Mouse (Mus musculus): Measurements from ENCODE around the gene Acp2. TPM values are rescaled to one million over a fixed set of nuclear protein-coding genes. Genes with fewer than 3 reads are reported as not detected.
A peak's percentile ranks its signal among the peaks of the same experiment; 100 is the strongest.

Acp2 gene
- total and polyA plus RNA-seq, 2 experiments = 23.9 to 45.0 TPM

DNA sequence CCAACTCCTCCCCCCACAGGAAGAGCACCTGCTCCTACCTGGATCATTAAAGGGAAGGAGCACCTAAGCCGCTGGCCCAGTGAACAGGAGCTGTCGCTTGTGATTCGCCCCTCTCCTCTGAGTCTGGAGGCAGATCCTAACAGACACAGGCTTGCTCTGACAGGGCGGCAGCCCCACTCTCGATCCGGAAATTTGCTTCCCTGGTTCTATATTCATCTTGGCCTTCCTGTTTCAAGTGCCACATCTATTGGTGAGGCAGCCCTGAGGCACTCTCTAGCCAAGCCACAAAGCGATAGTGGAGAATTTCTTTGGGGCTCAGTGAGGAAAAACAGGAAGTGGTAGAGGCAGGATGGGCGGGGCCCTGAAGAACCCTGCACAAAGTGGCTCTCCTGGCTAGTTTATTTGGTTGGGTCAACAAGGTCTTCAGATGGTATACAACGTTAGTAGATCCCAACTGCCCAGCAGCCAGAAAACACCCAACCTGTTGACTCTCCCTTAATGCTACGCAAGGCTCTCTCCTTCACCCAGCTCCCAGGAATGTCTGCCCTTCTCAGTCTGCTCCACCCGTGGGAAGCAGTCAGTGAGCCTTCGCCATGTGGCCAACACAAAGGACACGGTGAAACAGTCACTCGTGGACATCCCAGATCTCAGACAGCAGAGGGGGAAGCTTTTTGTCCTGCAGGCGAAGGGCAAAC is 18.8 kb upstream of the Acp2 start, which contains the start of gene Madd:
Gene Madd (minus strand): TSS at position 127 of the 695 bp plus-strand sequence.
- H3K36me3 ChIP-seq (ENCODE audit: control insufficient read depth, insufficient read depth, low read length) = peaks cover 15% of the 10 kb centered on the region
- H3K4me1 ChIP-seq (ENCODE audit: control insufficient read depth, insufficient read depth, low read length) = peaks cover 4% of the 10 kb centered on the region; the same call in 1 of the 2 replicates
- no peaks in the 10 kb centered on the region for H3K27me3 ChIP-seq (ENCODE audit: control insufficient read depth, insufficient read depth, low read length)
- DNase-seq (ENCODE audit: extremely low read depth, low read depth, low spot score) = peak; percentile 40
- H3K9ac ChIP-seq (ENCODE audit: low read depth, low read length) = peak within 1 kb of the TSS; percentile 77
- peak within 1 kb of the TSS; percentile 6; the same call in 1 of the 2 replicates for H3K27ac ChIP-seq (replicated peaks; ENCODE audit: insufficient read depth, low read depth, low read length)
- H3K4me3 ChIP-seq (ENCODE audit: insufficient read depth, low read depth, low read length) = peak within 1 kb of the TSS; percentile 67
- TF ChIP-seq POLR2A (IDR thresholded peaks at IDR 0.05; ENCODE audit: extremely low read depth, insufficient read depth, low read length) (no peak), CTCF (IDR thresholded peaks at IDR 0.05; ENCODE audit: low read depth, low read length) (no peak)
- whole genome bisulfite sequencing = 75% methylated on average over 15 of the region's 15 CpGs
- no peaks in the 10 kb centered on the region for H3K79me2 ChIP-seq (ENCODE audit: control insufficient read depth, insufficient read depth, low read length)

DNA sequence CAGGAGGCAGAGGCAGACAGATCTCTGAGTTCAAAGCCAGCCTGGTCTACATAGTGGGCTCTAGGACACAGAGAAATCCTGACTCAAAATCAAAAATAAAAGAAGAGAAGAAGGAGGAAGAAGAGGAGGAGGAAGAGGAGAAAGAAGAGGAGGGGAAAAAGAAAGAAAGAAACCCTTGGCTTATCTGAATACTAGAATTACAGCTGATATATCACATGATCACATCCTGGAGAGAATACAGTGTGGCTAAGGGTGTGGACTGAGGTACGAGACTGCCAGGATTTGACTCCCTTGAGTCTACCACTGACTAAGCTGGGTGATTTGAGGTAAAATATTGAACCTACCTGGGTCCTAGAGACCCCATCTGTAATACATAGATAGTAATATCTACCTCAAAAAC is 16.5 kb upstream of the Acp2 start:
- H3K4me1 ChIP-seq (ENCODE audit: control insufficient read depth, insufficient read depth, low read length) = peaks cover 4% of the 10 kb centered on the region; the same call in 1 of the 2 replicates
- H3K27ac ChIP-seq (replicated peaks; ENCODE audit: insufficient read depth, low read depth, low read length) = no peak overlapping the region
- no peaks in the 10 kb centered on the region for H3K79me2 ChIP-seq (ENCODE audit: control insufficient read depth, insufficient read depth, low read length)
- H3K4me3 ChIP-seq (ENCODE audit: insufficient read depth, low read depth, low read length) = no peak overlapping the region
- DNase-seq (ENCODE audit: extremely low read depth, low read depth, low spot score) = no peak
- H3K27me3 ChIP-seq (ENCODE audit: control insufficient read depth, insufficient read depth, low read length) = no peaks in the 10 kb centered on the region
- no peak overlapping the region for H3K9ac ChIP-seq (ENCODE audit: low read depth, low read length)
- WGBS = 69% methylated on average over 1 of the region's 1 CpGs
- peaks cover 22% of the 10 kb centered on the region for H3K36me3 ChIP-seq (ENCODE audit: control insufficient read depth, insufficient read depth, low read length)
- no peak for TF ChIP-seq CTCF (IDR thresholded peaks at IDR 0.05; ENCODE audit: low read depth, low read length)
- no peak for TF ChIP-seq POLR2A (IDR thresholded peaks at IDR 0.05; ENCODE audit: extremely low read depth, insufficient read depth, low read length)

DNA sequence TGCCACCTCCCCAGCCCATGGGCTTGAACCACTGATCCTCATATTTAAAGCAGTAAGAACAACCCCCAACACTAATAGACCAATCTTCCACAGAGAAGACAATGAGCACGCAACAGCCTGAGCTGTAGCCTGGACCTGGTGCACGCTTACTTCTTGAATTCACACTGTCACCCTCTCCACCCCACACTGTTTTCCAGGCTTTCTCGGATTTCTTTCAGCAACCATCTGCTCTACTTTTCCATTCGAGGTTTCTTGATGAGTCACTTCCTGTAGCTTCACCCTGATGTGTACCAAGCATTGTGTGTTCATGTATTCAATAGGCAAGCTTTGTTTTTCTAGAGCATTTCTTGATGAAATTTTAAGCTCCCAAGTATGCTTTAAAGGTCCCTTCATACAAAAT is 15.3 kb upstream of the Acp2 start:
- Histone ChIP-seq H3K27me3 (ENCODE audit: control insufficient read depth, insufficient read depth, low read length) (no peaks in the 10 kb centered on the region), H3K9ac (ENCODE audit: low read depth, low read length) (no peak overlapping the region), H3K36me3 (ENCODE audit: control insufficient read depth, insufficient read depth, low read length) (peaks cover 30% of the 10 kb centered on the region), H3K27ac (replicated peaks; ENCODE audit: insufficient read depth, low read depth, low read length) (no peak overlapping the region), H3K79me2 (ENCODE audit: control insufficient read depth, insufficient read depth, low read length) (no peaks in the 10 kb centered on the region), H3K4me1 (ENCODE audit: control insufficient read depth, insufficient read depth, low read length) (no peaks in the 10 kb centered on the region; the same call in 1 of the 2 replicates), H3K4me3 (ENCODE audit: insufficient read depth, low read depth, low read length) (no peak overlapping the region)
- TF ChIP-seq CTCF (IDR thresholded peaks at IDR 0.05; ENCODE audit: low read depth, low read length) (no peak), POLR2A (IDR thresholded peaks at IDR 0.05; ENCODE audit: extremely low read depth, insufficient read depth, low read length) (no peak)
- 73% methylated on average over 4 of the region's 4 CpGs for WGBS
- DNase-seq (ENCODE audit: extremely low read depth, low read depth, low spot score) = no peak

DNA sequence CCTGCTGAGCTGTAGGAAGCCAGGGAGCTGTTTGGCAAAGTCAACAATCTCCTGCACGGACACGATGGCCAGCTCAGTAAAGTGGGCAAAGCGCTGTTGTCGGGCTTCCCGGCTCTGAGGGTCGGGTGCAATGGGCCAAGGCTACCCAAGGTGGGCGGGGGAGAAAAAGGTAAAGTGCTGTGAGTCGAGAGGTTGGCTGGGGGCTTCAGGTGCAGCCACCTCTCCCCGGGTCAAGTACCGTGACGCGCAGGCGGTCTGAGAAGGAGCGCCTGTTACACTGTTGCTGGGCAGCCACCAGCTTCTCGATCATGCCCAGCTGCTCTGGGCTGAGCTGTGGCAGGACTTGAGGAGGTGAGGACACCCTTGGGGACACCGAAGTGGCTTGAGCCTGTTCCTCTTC is 12.2 kb upstream of the Acp2 start:
- no peaks in the 10 kb centered on the region for H3K27me3 ChIP-seq (ENCODE audit: control insufficient read depth, insufficient read depth, low read length)
- no peaks in the 10 kb centered on the region; the same call in 1 of the 2 replicates for H3K79me2 ChIP-seq (ENCODE audit: control insufficient read depth, insufficient read depth, low read length)
- 88% methylated on average over 16 of the region's 16 CpGs for WGBS
- no peak overlapping the region for H3K4me3 ChIP-seq (ENCODE audit: insufficient read depth, low read depth, low read length)
- H3K36me3 ChIP-seq (ENCODE audit: control insufficient read depth, insufficient read depth, low read length) = peaks cover 27% of the 10 kb centered on the region
- peaks cover 10% of the 10 kb centered on the region for H3K4me1 ChIP-seq (ENCODE audit: control insufficient read depth, insufficient read depth, low read length)
- DNase-seq (ENCODE audit: extremely low read depth, low read depth, low spot score) = no peak
- TF ChIP-seq CTCF (IDR thresholded peaks at IDR 0.05; ENCODE audit: low read depth, low read length) (no peak), POLR2A (IDR thresholded peaks at IDR 0.05; ENCODE audit: extremely low read depth, insufficient read depth, low read length) (no peak)
- H3K9ac ChIP-seq (ENCODE audit: low read depth, low read length) = no peak overlapping the region
- H3K27ac ChIP-seq (replicated peaks; ENCODE audit: insufficient read depth, low read depth, low read length) = no peak overlapping the region

DNA sequence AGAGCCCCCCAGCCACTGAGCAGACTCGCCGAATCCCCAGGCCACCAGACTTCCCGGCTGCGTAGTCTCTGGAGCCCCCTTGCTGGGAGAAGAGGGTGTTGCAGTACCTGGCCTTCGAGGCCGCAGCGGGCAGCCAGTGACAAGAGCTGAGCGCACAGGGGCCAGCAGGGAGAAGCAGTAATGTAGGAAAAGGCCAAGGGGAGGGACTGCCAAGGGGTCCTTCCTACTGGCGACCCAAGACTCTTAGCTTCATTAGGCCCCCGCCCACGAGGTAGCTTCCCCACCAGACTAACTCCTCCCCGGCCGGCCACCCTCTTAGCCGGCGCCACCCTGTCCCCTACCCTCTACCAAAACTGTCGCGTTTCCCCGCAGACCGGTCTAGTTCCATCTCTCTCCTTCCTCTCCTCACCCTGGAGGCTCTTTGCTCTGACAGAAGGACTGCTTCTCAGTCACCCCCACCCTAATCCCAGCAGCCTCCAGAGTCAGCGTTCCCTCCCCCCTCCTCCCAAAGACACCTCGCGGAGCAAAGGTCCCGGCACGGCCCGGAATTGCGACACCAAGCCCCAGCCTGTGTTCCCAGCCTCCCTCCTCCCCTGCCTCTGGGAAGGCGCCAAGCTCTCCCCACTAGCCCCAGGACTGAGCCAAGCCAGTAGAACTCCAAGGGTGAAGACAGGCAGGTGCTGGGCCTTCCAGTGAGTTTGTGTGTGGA is 7.9 kb upstream of the Acp2 start:
- Histone ChIP-seq H3K27ac (replicated peaks; ENCODE audit: insufficient read depth, low read depth, low read length) (peak overlapping the region; percentile 99), H3K27me3 (ENCODE audit: control insufficient read depth, insufficient read depth, low read length) (no peaks in the 10 kb centered on the region), H3K4me3 (ENCODE audit: insufficient read depth, low read depth, low read length) (peak overlapping the region; percentile 74), H3K79me2 (ENCODE audit: control insufficient read depth, insufficient read depth, low read length) (no peaks in the 10 kb centered on the region; the same call in 1 of the 2 replicates), H3K36me3 (ENCODE audit: control insufficient read depth, insufficient read depth, low read length) (peaks cover 10% of the 10 kb centered on the region), H3K9ac (ENCODE audit: low read depth, low read length) (peak overlapping the region; percentile 92), H3K4me1 (ENCODE audit: control insufficient read depth, insufficient read depth, low read length) (peaks cover 12% of the 10 kb centered on the region)
- DNase-seq (ENCODE audit: extremely low read depth, low read depth, low spot score) = peak; percentile 87
- WGBS = 1% methylated on average over 27 of the region's 27 CpGs
- peak; percentile 52; the same call in 1 of the 2 replicates for TF ChIP-seq POLR2A (IDR thresholded peaks at IDR 0.05; ENCODE audit: extremely low read depth, insufficient read depth, low read length)
- peak; percentile 88 for TF ChIP-seq CTCF (IDR thresholded peaks at IDR 0.05; ENCODE audit: low read depth, low read length)
